Mouse (Mus musculus) layer of hippocampus, postnatal 14 days (tissue): ENCODE measurements around the gene Sync. TPM values are rescaled to one million over a fixed set of nuclear protein-coding genes. Genes with fewer than 3 reads are reported as not detected.

Experiments used
- microRNA-seq, 2 experiments: library from miRNA; unstranded; fragments of <30 nt; microRNA quantifications; one replicate each; pipeline ENCODE4 v1.2.0; 2021
- total RNA-seq, 2 experiments: library from RNA; stranded (reverse); gene quantifications; 2 replicates each; pipeline ENCODE4 v1.2.3; 2021

The Sync gene
- total RNA-seq, 2 experiments from 2014 or later = 1.2 TPM

Small RNA genes lying within 50 kb of the gene (microRNA-seq; reads per million reads assigned to microRNA genes)
- 0 reads per million in 2 experiments for gene Gm22994

Other genes starting within 250 kb of the Sync start
- gene Rnf19b, start 229.3 kb upstream of the Sync start, total RNA-seq = 10 to 100 TPM; 51.9 to 54.0 TPM
- gene Tmem54, start 182.1 kb upstream of the Sync start, total RNA-seq = not detected
- gene Hpca, start 165.6 kb upstream of the Sync start, total RNA-seq = 1,000 to 10,000 TPM; 1,833 to 1,912 TPM
- gene Fndc5, start 150.6 kb upstream of the Sync start, total RNA-seq = 10 to 100 TPM; 70.9 to 75.6 TPM
- gene S100pbp, start 97.9 kb upstream of the Sync start, total RNA-seq = 10 to 100 TPM; 32.3 to 37.9 TPM
- 100 to 1,000 TPM in 1 of 2 experiments, 10 to 100 TPM in 1; 96.1 to 101 TPM for gene Yars, start 97.9 kb upstream of the Sync start, total RNA-seq
- gene C77080, start 26.2 kb upstream of the Sync start, total RNA-seq = 10 to 100 TPM; 10.7 to 11.7 TPM
- gene Rbbp4, start 47.8 kb downstream of the Sync start, total RNA-seq = 100 to 1,000 TPM; 130 to 131 TPM
- 10 to 100 TPM; 23.7 to 26.3 TPM for gene Zbtb8os, start 48.1 kb downstream of the Sync start, total RNA-seq
- 1 to 10 TPM; 6.1 to 6.3 TPM for gene Zbtb8a, start 90.5 kb downstream of the Sync start, total RNA-seq
- 1 to 10 TPM; 4.0 to 5.0 TPM for gene Zbtb8b, start 153.2 kb downstream of the Sync start, total RNA-seq
- gene Bsdc1, start 174.0 kb downstream of the Sync start, total RNA-seq = 10 to 100 TPM; 52.2 to 54.2 TPM
- not detected for gene Tssk3, start 203.4 kb downstream of the Sync start, total RNA-seq
- gene Fam229a, start 203.6 kb downstream of the Sync start, total RNA-seq = under 1 TPM in 1 of 2 experiments, not detected in 1; 0.72 TPM
- 100 to 1,000 TPM; 372 to 379 TPM for gene Marcksl1, start 226.0 kb downstream of the Sync start, total RNA-seq